Mouse (Mus musculus) kidney, embryonic 14.5 days (tissue): Measurements from ENCODE around the gene Nfib. TPM values are rescaled to one million over a fixed set of nuclear protein-coding genes. Genes with fewer than 3 reads are reported as not detected.
"Not testable (repeated sequence)": the region's sequence is repeated elsewhere in the genome, so short reads cannot be mapped to it uniquely, and the experiment has no call there.

ENCODE experiments used
- ATAC-seq: fragments of 200-750 bp; cut with Nextera tagmentation; 2 replicates; pipeline ENCODE4 v1.8.0; 2017; ENCODE audit warnings: moderate number of reproducible peaks, mild to moderate bottlenecking, moderate TSS enrichment, moderate library complexity; ENCODE audit not compliant: low FRiP score, low TSS enrichment
- H3K27ac ChIP-seq: fragments of 300-500 bp; sonication (generic); 2 replicates; pipeline ENCODE4 v1.5.1; 2014; ENCODE audit warnings: low read depth, mild to moderate bottlenecking, low read length, moderate library complexity, mixed read lengths
- H3K27me3 ChIP-seq: fragments of 300-500 bp; sonication (generic); 2 replicates; pipeline ENCODE4 v1.6.1; 2014; ENCODE audit warnings: mild to moderate bottlenecking, low read length; ENCODE audit not compliant: control insufficient read depth, insufficient read depth
- H3K36me3 ChIP-seq: fragments of 300-500 bp; sonication (generic); 2 replicates; pipeline ENCODE4 v1.6.1; 2014; ENCODE audit warnings: low read length, mixed read lengths; ENCODE audit not compliant: control insufficient read depth, insufficient read depth
- H3K4me1 ChIP-seq: fragments of 300-500 bp; sonication (generic); 2 replicates; pipeline ENCODE4 v1.6.1; 2014; ENCODE audit warnings: low read length, mixed read lengths; ENCODE audit not compliant: control insufficient read depth, insufficient read depth
- H3K4me2 ChIP-seq: fragments of 300-500 bp; sonication (generic); replicated peaks from 2 replicates; pipeline ENCODE4 v1.6.1; 2014; ENCODE audit warnings: low read depth, mild to moderate bottlenecking, low read length
- H3K4me3 ChIP-seq: fragments of 300-500 bp; sonication (generic); 2 replicates; pipeline ENCODE4 v1.5.1; 2014; ENCODE audit warnings: mild to moderate bottlenecking, low read length
- H3K9ac ChIP-seq: fragments of 300-500 bp; sonication (generic); 2 replicates; pipeline ENCODE4 v1.6.1; 2014; ENCODE audit warnings: low read depth, mild to moderate bottlenecking, low read length, moderate library complexity
- H3K9me3 ChIP-seq: fragments of 300-500 bp; sonication (generic); 2 replicates; pipeline ENCODE4 v1.6.1; 2016; ENCODE audit warnings: low read length; ENCODE audit not compliant: control insufficient read depth
- WGBS: fragments of 180-500 bp; shearing (Covaris S2); extraction: QIAGEN DNeasy Blood & Tissue Kit; methylation state at CpG from one replicate; pipeline ENCODE4 v1.1.7; 2014; 5-methylcytosine and 5-hydroxymethylcytosine counted together
- polyA plus RNA-seq: library from polyadenylated mRNA; unstranded; fragments of >200 nt; fragmentation: Nextera tagmentation; extraction: Ambion mirVana; gene quantifications from 2 replicates; pipeline ENCODE4 v1.2.1, GENCODE M21; 2014

The Nfib gene
- polyA plus RNA-seq, 1 experiment from 2014 or later = 36.0 TPM

DNA sequence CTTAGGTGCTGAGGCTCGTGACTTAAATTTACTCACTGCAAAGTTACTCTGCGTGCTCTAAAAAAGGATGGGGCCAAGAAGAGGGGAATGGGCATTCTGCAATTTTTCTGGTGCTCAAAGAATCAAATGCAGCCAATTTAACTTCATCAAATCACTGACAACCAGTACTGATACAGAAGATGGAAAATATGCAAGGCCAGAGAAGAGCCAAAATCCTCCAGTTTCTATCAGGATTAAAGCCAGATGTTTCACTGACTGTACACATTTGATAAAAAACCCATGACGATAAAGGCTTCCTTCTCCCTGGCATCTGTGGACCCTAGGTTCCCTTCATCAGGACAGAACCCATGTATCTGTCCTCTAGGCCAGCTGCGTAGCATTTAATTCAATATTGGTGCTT is 433.5 kb downstream of the Nfib start:
- no peak overlapping the region for H3K9ac ChIP-seq
- peaks cover 8% of the 10 kb centered on the region; the same call in 1 of the 2 replicates for H3K4me1 ChIP-seq
- ATAC-seq = no peak
- H3K27ac ChIP-seq = no peak overlapping the region
- 85% methylated on average over 4 of the region's 4 CpGs for WGBS
- no peak overlapping the region for H3K4me3 ChIP-seq
- H3K36me3 ChIP-seq = no peaks in the 10 kb centered on the region
- no peaks in the 10 kb centered on the region for H3K27me3 ChIP-seq
- no peaks in the 10 kb centered on the region for H3K9me3 ChIP-seq
- no peak overlapping the region for H3K4me2 ChIP-seq

DNA sequence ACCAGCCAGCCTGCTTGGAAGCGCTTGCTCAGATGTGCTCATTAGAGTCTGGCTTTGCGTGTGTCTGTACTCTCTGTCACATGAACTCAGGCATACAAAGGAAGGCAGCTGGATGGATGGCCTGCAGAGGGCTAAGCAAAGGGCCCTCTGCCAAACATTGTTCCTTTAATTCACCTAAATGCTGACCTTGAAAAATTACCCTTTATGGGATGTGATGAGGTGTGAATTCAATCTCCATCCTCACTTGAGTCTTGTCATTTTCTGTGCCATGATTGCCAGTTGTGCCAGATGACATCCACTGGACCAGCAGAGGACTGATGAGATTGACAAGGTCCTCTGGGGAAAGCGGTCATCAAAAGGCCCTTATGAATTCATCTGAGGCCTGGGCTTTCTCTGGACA is 434.0 kb downstream of the Nfib start:
- no peaks in the 10 kb centered on the region for H3K9me3 ChIP-seq
- H3K27ac ChIP-seq = no peak overlapping the region
- no peaks in the 10 kb centered on the region for H3K27me3 ChIP-seq
- H3K4me3 ChIP-seq = no peak overlapping the region
- H3K4me2 ChIP-seq = no peak overlapping the region
- WGBS = 83% methylated on average over 3 of the region's 3 CpGs
- peaks cover 9% of the 10 kb centered on the region; the same call in 1 of the 2 replicates for H3K4me1 ChIP-seq
- H3K36me3 ChIP-seq = no peaks in the 10 kb centered on the region
- no peak overlapping the region for H3K9ac ChIP-seq
- ATAC-seq = no peak

DNA sequence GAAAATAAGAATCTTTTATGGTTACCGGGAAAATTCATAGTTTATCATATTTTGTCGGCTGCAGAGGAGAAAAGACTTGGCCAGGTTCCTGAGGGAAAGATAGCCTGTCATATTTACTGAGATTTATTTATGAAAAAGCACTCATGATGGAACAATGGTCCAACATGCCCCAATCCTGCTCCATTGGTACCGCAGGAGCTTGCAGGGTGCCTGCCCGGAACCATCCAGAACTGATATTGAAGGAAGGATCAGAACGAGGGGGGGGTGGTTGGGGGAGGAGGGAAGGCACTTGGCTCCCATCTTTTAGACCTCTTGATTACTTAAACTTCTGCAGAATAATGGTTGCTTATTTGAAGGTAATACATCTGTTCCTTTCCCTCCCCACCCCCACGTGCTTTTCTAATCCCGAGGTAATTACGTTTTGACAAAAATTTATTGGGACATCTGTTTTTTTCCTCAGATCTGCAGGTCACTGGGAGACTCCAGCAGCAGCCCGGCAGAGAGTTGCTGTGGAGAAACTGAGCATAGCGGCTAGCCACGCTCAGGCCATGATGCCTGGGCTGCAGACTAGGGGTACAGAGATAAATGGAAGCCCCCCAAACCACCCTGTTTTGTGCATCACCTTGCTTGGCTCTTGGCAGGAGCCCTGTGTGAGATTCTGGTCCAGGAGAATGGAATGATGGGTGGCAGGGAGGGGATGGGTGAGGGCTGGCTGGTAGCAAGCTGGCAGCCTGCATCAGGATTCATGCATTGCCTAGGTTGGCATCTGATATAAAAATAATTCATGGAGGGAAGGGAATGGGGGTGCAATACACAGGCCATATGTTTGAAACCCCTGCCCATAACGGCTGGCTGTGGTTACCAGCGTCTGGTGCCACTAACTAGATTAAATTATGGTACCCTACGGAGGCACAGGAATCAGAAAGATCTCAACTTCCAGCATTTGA is 437.4 kb downstream of the Nfib start:
- peak; percentile 60 for ATAC-seq
- 43% methylated on average over 14 of the region's 14 CpGs for WGBS
- Histone ChIP-seq H3K27me3 (no peaks in the 10 kb centered on the region), H3K9me3 (no peaks in the 10 kb centered on the region), H3K4me2 (no peak overlapping the region), H3K27ac (no peak overlapping the region), H3K4me3 (no peak overlapping the region), H3K9ac (no peak overlapping the region), H3K4me1 (peaks cover 17% of the 10 kb centered on the region; the same call in 1 of the 2 replicates), H3K36me3 (no peaks in the 10 kb centered on the region)

DNA sequence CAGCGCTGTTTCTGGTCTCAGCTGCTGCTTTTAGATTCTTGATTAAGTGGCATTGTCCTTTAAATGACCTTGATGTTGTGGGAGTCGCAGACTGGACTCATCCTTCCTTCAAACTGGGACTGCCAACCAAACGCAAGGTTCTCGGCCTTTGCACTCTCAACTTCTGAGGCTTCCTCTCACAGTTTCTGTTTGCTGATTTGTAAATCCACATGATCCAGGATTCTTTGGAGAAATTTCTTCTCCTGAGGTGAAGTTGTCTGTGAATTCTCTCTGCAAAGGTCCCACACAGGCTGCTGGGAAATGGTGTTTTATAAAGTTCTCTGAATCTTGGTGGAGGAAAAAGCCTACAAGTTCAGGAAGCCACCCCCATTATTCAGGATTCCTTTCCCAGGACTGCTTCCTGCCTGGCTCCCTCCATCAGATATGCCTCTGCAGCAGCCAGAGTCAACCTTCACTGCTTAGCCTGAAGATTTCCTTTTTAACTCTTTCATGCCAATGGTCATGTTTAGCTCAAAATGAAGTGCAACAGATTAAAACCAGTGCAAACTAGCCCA is 439.4 kb downstream of the Nfib start:
- peak overlapping the region; percentile 84 for H3K27ac ChIP-seq
- H3K9me3 ChIP-seq = no peaks in the 10 kb centered on the region
- peak; percentile 72; the same call in 1 of the 2 replicates for ATAC-seq
- WGBS = 9% methylated on average over 4 of the region's 4 CpGs
- H3K4me2 ChIP-seq = no peak overlapping the region; the same call in 1 of the 2 replicates
- H3K27me3 ChIP-seq = no peaks in the 10 kb centered on the region
- H3K4me3 ChIP-seq = no peak overlapping the region
- H3K4me1 ChIP-seq = peaks cover 14% of the 10 kb centered on the region; the same call in 1 of the 2 replicates
- H3K9ac ChIP-seq = no peak overlapping the region
- H3K36me3 ChIP-seq = no peaks in the 10 kb centered on the region

DNA sequence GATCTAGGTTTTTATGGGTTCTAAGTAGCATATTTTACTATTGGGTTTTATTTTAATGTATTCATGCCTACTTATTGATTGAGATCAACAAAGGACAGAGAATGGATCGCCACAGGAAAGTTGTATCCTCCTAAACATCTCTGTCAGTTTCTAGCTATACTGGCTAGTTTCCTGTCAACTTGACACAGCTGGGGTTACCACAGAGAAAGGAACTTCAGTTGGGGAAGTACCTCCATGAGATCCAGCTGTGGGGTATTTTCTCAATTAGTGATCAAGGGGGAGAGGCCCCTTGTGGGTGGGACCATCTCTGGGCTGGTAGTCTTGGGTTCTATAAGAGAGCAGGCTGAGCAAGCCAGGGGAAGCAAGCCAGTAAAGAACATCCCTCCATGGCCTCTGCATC is 447.0 kb downstream of the Nfib start:
- H3K4me3 ChIP-seq, H3K4me1 ChIP-seq, H3K9ac ChIP-seq, ATAC-seq, H3K27me3 ChIP-seq, H3K9me3 ChIP-seq, H3K36me3 ChIP-seq, H3K27ac ChIP-seq, H3K4me2 ChIP-seq: not testable (repeated sequence)
- WGBS = 86% methylated on average over 1 of the region's 1 CpGs

DNA sequence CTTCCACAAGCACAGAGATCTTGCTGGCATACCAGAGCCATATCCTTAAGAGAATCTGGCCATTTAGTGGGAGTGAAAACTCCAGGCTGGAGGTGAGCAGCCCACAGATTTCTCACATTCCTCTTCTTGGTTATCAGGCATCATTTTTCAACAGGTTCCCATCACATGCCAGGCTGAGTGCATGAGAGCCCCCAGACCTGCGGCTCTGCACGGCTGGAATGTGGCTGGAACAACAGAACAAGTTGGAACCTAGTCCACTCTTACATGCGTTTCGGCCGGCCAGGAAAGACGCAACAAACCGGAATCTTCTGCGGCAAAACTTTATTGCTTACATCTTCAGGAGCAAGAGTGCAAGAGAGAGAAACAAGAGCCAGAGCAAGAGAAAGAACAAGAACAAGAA is 453.5 kb downstream of the Nfib start:
- ATAC-seq = no peak
- 85% methylated on average over 8 of the region's 8 CpGs for WGBS
- Histone ChIP-seq H3K4me3 (no peak overlapping the region), H3K9me3 (no peaks in the 10 kb centered on the region), H3K4me2 (no peak overlapping the region), H3K36me3 (no peaks in the 10 kb centered on the region), H3K27me3 (no peaks in the 10 kb centered on the region), H3K4me1 (peaks cover 16% of the 10 kb centered on the region; the same call in 1 of the 2 replicates), H3K27ac (no peak overlapping the region), H3K9ac (no peak overlapping the region)

DNA sequence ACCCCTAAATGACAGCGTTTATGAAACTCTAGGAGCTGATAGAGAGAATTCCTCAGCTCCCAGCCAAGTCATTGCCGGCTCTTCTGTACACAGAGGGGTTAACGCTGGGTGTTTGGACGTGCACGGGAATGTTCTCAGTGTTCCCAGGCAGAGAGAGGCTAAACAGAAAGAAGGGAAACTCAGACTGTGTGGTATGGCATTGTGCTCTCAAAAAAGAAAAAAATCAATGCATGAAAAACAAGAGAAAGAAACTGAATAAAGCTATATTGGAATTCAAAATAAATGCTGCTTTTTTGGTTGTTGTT is 455.2 kb downstream of the Nfib start:
- Histone ChIP-seq H3K27me3 (no peaks in the 10 kb centered on the region), H3K4me1 (peaks cover 16% of the 10 kb centered on the region; the same call in 1 of the 2 replicates), H3K9me3 (no peaks in the 10 kb centered on the region), H3K4me2 (no peak overlapping the region), H3K9ac (no peak overlapping the region), H3K27ac (peak overlapping the region; percentile 77; the same call in 1 of the 2 replicates), H3K36me3 (no peaks in the 10 kb centered on the region), H3K4me3 (no peak overlapping the region)
- peak; percentile 69; the same call in 1 of the 2 replicates for ATAC-seq
- 29% methylated on average over 5 of the region's 5 CpGs for WGBS

DNA sequence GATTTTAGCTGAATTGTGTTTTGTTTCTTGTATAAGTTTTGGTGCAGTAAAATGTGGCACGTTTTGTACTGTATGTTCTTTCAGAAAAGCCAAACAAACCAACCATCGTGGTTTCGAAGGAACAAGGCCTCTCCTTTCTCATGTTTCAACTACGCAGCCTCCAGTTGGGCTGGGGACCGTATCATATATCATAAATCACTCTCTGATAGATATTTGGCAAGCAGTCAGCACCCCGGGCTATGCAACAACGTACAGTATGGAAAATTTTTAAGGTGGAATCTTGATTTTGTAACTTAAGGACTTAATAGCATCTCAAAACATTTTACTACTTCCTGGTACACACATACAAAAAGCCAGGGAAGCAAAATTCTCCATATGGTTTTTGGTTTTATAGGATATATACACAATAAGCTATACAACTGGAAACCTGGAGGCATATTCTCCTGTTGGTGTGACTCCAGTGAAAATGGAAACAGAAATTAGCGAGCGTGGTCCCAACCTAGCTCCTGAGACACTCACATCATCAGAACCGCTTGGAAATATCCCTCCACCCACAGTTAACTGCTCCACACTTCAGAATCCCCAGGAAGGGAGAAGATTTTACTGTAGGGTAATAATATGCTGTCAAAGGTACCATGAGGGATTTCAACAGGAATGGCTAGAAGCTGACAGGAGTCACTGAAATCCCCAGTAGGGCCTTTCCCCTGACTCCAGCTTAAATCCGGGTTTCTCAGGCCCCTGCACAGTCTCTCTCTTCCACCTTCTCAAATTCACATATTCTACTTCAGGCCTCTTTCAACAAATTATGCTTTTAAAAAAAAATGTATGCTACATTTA is 455.8 kb downstream of the Nfib start:
- H3K27me3 ChIP-seq = no peaks in the 10 kb centered on the region
- no peak overlapping the region; the same call in 1 of the 2 replicates for H3K4me2 ChIP-seq
- H3K4me1 ChIP-seq = peaks cover 16% of the 10 kb centered on the region; the same call in 1 of the 2 replicates
- H3K9me3 ChIP-seq = no peaks in the 10 kb centered on the region; the same call in 1 of the 2 replicates
- peak overlapping the region; percentile 77; the same call in 1 of the 2 replicates for H3K27ac ChIP-seq
- no peaks in the 10 kb centered on the region for H3K36me3 ChIP-seq
- peak; percentile 87 for ATAC-seq
- 29% methylated on average over 11 of the region's 11 CpGs for WGBS
- H3K9ac ChIP-seq = no peak overlapping the region
- no peak overlapping the region for H3K4me3 ChIP-seq
